Mouse (Mus musculus) B cell, adult 2 months (primary cell): ENCODE measurements around the gene Myocd.

Experiments
- DNase-seq, 2 experiments: peaks; one replicate each; pipeline ENCODE4 v3.0.0; 2022

Gene Myocd

GRCm38 (mm10) chr11:65211701-65212100, 58.1 kb downstream of the Myocd start:
- no peak for DNase-seq

GRCm38 (mm10) chr11:65209441-65209840, 60.3 kb downstream of the Myocd start:
- DNase-seq: no peak

- DNase-seq: no peak
Observed at GRCm38 (mm10) chr11:65205306-65205705, 64.5 kb downstream of the Myocd start.

GRCm38 (mm10) chr11:65204651-65205050, 65.1 kb downstream of the Myocd start:
- DNase-seq: no peak

- no peak for DNase-seq
Observed at GRCm38 (mm10) chr11:65203020-65203419, 66.8 kb downstream of the Myocd start.

GRCm38 (mm10) chr11:65202236-65202635, 67.6 kb downstream of the Myocd start:
- no peak for DNase-seq

GRCm38 (mm10) chr11:65198026-65198425, 71.8 kb downstream of the Myocd start:
- DNase-seq: no peak

- peak; percentile 5 to 6 for DNase-seq
Observed at GRCm38 (mm10) chr11:65197280-65197679, 72.5 kb downstream of the Myocd start.

GRCm38 (mm10) chr11:65186974-65187373, 82.8 kb downstream of the Myocd start:
- DNase-seq: no peak

GRCm38 (mm10) chr11:65185114-65185513, 84.7 kb downstream of the Myocd start:
- DNase-seq: no peak

GRCm38 (mm10) chr11:65170121-65170750, 99.6 kb downstream of the Myocd start:
- DNase-seq: no peak

- no peak for DNase-seq
Observed at GRCm38 (mm10) chr11:65162767-65163120, 107.0 kb downstream of the Myocd start, which contains the start of gene Arhgap44. Arhgap44 (minus strand) TSS chr11:65162961.

GRCm38 (mm10) chr11:65161881-65162766, 107.7 kb downstream of the Myocd start:
- DNase-seq: no peak

GRCm38 (mm10) chr11:65160991-65161880, 108.6 kb downstream of the Myocd start:
- no peak for DNase-seq

GRCm38 (mm10) chr11:65159791-65160190, 110.0 kb downstream of the Myocd start, which contains the start of gene 1700086D15Rik:
1700086D15Rik (minus strand) TSS chr11:65159891.
- no peak for DNase-seq

- DNase-seq: no peak
Observed at GRCm38 (mm10) chr11:65158658-65158990, 111.2 kb downstream of the Myocd start.

GRCm38 (mm10) chr11:65157966-65158657, 111.7 kb downstream of the Myocd start:
- no peak for DNase-seq

- no peak for DNase-seq
Observed at GRCm38 (mm10) chr11:65153006-65153405, 116.8 kb downstream of the Myocd start.

- DNase-seq: no peak
Observed at GRCm38 (mm10) chr11:65148441-65148840, 121.3 kb downstream of the Myocd start.

- DNase-seq: no peak
Observed at GRCm38 (mm10) chr11:65142838-65143417, 126.9 kb downstream of the Myocd start.

- DNase-seq: no peak
Observed at GRCm38 (mm10) chr11:65139030-65139429, 130.8 kb downstream of the Myocd start.

- DNase-seq: no peak
Observed at GRCm38 (mm10) chr11:65137145-65137652, 132.6 kb downstream of the Myocd start.
